Mouse (Mus musculus) midbrain, embryonic 10.5 days (tissue): ENCODE measurements around the gene Rab4a. TPM values are rescaled to one million over a fixed set of nuclear protein-coding genes. Genes with fewer than 3 reads are reported as not detected.

ENCODE experiments used
- DNase-seq: peaks from one replicate; pipeline ENCODE4 v3.0.0-alpha.2; 2017; ENCODE audit warnings: low spot score
- H3K27ac ChIP-seq: fragments of 300-500 bp; sonication (generic); replicated peaks from 2 replicates; pipeline ENCODE4 v1.5.1; 2016; ENCODE audit warnings: mild to moderate bottlenecking
- H3K27me3 ChIP-seq: fragments of 300-500 bp; sonication (generic); 2 replicates; pipeline ENCODE4 v1.6.1; 2016; ENCODE audit warnings: low read depth, mild to moderate bottlenecking; ENCODE audit not compliant: poor library complexity, severe bottlenecking
- H3K36me3 ChIP-seq: fragments of 300-500 bp; sonication (generic); 2 replicates; pipeline ENCODE4 v1.6.1; 2016; ENCODE audit warnings: mild to moderate bottlenecking, moderate library complexity
- H3K4me1 ChIP-seq: fragments of 300-500 bp; sonication (generic); 2 replicates; pipeline ENCODE4 v1.6.1; 2016
- H3K4me3 ChIP-seq: fragments of 300-500 bp; sonication (generic); 2 replicates; pipeline ENCODE4 v1.5.1; 2016; ENCODE audit warnings: mild to moderate bottlenecking, moderate library complexity
- H3K9me3 ChIP-seq: fragments of 300-500 bp; sonication (generic); replicated peaks from 2 replicates; pipeline ENCODE4 v1.6.1; 2016; ENCODE audit warnings: mild to moderate bottlenecking
- WGBS: fragments of 180-500 bp; shearing (Covaris S2); methylation state at CpG from one replicate; pipeline ENCODE4 v1.1.7; 2016; 5-methylcytosine and 5-hydroxymethylcytosine counted together
- polyA plus RNA-seq: library from polyadenylated mRNA; unstranded; fragments of >200 nt; fragmentation: Nextera tagmentation; extraction: Ambion mirVana; gene quantifications from 2 replicates; pipeline ENCODE4 v1.2.1, GENCODE M21; 2016

Gene Rab4a
- polyA plus RNA-seq, 1 experiment from 2014 or later = 67.6 TPM

DNA sequence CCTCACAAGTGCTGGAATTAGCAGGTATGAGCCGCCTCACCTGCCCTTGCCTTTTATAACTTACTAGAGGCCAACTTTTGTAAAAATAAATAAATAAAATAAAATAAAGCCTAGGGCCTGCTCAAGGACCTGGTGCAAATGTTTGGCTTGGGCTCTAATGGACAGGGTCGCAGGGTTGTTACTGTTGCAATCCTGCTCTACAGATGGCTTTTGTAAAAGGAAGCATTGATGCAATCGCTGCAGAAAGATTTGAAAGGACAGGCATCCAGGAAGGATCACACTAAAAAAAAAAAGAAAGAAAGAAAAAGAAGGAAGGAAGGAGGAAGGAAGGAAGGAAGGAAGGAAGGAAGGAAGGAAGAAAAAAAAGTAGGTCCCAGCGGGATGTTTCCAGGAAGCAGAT is 54.6 kb downstream of the Rab4a start:
- peaks cover 27% of the 10 kb centered on the region for H3K4me1 ChIP-seq
- peak overlapping the region; percentile 97 for H3K4me3 ChIP-seq
- H3K27me3 ChIP-seq = peaks cover 51% of the 10 kb centered on the region
- no peak overlapping the region for H3K27ac ChIP-seq
- no peaks in the 10 kb centered on the region for H3K36me3 ChIP-seq
- no peaks in the 10 kb centered on the region for H3K9me3 ChIP-seq
- DNase-seq = no peak
- 74% methylated on average over 4 of the region's 4 CpGs for WGBS

DNA sequence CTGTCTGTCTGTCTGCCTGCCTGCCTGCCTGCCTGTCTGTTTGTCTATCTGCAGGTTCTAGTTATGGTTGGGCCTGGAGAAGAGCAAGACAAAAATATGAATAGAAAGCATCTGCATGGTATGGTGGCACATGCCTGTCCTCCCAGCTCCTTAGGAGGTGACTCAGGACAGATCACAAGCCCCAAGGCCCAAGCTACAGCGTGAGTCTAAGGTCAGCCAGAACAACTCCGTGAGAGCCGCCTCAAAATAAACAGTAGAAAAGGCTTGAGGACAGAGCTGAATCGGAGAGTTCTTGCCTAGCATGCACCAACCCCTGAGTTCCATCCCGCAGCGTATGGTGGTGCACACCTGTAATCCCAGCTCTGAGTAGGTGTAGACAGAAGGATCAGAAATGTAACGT is 60.0 kb downstream of the Rab4a start:
- no peak overlapping the region for H3K27ac ChIP-seq
- H3K4me1 ChIP-seq = peaks cover 12% of the 10 kb centered on the region; the same call in 1 of the 2 replicates
- no peak for DNase-seq
- 85% methylated on average over 7 of the region's 7 CpGs for WGBS
- no peaks in the 10 kb centered on the region for H3K36me3 ChIP-seq
- H3K4me3 ChIP-seq = no peak overlapping the region
- no peaks in the 10 kb centered on the region for H3K9me3 ChIP-seq
- H3K27me3 ChIP-seq = peaks cover 43% of the 10 kb centered on the region

DNA sequence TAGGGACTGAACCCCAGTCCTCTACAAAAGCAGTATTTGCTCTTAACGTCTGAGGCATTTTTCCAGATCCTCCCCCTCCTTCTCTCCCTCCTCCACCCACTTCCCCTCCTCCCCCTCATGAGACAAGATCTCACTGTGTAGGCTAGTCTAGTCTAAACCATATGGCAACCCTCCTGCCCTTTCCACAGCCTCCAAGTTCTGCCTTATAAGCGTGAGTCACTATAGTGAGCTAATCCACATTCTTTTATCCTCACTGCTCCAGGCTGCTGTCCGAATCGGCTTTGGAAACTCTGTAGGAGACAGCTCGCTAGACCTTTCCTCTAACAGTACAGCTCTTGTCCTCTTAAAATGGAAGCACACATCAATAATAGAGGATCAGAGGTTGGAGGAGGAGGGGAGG is 61.2 kb downstream of the Rab4a start:
- Histone ChIP-seq H3K4me1 (peaks cover 12% of the 10 kb centered on the region; the same call in 1 of the 2 replicates), H3K4me3 (no peak overlapping the region), H3K27ac (no peak overlapping the region), H3K27me3 (peaks cover 32% of the 10 kb centered on the region), H3K36me3 (no peaks in the 10 kb centered on the region), H3K9me3 (no peaks in the 10 kb centered on the region)
- 33% methylated on average over 5 of the region's 5 CpGs for WGBS
- no peak for DNase-seq

DNA sequence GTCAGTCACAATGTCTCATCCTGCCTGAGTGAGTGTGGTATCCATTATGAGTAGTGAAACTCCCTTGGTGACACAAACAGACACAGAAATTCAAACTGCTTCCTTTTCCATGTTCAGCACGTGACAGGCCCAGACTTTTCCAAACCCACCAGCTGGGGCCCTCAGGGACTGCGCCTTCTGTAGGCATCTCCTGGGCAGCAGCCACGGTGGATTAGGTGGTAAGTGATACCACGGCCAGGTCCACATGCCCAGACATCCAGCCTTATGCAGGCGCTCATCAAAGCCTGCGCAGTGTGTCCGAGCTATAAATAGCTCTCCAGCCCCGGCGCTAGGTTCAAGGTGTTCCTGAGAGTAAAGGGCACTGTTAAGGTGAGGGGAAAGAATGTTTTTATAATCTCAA is 66.3 kb downstream of the Rab4a start:
- WGBS = 87% methylated on average over 9 of the region's 9 CpGs
- Histone ChIP-seq H3K4me1 (0 out of 2 replicates have a peak, but pooled peaks cover 2% of the 10 kb centered on the region), H3K36me3 (no peaks in the 10 kb centered on the region), H3K4me3 (no peak overlapping the region), H3K9me3 (no peaks in the 10 kb centered on the region), H3K27ac (no peak overlapping the region), H3K27me3 (no peaks in the 10 kb centered on the region)
- no peak for DNase-seq

DNA sequence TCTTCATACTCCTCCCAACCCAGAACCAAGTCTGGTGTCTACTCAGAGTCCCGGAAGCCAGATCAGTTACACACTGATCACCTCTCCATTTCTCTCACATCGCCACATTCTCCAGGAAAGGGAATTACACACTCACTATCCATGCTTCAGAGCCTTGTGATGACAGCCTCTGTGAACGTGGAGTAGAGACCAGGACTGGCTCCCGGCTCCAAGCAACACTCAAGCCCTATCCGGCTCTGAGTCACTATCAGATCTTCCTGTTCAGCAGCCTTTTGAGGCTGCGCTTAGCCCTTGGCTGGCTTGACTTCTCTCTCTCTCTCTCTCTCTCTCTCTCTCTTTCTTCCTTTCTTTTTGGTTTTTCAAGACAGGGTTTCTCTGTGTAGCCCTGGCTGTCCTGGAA is 67.6 kb downstream of the Rab4a start:
- no peaks in the 10 kb centered on the region for H3K4me1 ChIP-seq
- 87% methylated on average over 6 of the region's 6 CpGs for WGBS
- no peaks in the 10 kb centered on the region for H3K27me3 ChIP-seq
- no peaks in the 10 kb centered on the region for H3K36me3 ChIP-seq
- no peak overlapping the region for H3K4me3 ChIP-seq
- no peaks in the 10 kb centered on the region for H3K9me3 ChIP-seq
- H3K27ac ChIP-seq = no peak overlapping the region
- no peak for DNase-seq

DNA sequence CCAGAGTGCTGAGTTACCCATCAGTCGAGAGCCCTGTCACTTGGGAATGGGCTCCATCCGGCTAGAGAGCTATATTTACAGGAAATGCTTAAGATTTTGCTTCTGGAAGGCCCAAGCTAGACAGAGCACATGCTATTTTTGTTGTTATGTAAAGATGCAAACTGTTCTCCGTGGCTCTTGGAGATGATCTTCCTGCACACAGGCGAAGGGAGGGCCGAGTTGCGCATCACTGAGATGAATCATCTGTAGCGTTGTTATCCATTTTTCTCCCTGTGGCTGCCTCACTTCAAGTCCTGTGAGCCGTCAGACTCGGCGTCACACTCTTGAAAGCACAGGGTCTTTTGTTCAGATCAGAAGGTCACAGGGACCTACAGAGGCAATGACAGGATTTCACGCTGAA is 68.5 kb downstream of the Rab4a start:
- no peak overlapping the region for H3K27ac ChIP-seq
- WGBS = 82% methylated on average over 11 of the region's 11 CpGs
- H3K36me3 ChIP-seq = no peaks in the 10 kb centered on the region
- H3K4me3 ChIP-seq = no peak overlapping the region
- no peaks in the 10 kb centered on the region for H3K4me1 ChIP-seq
- H3K9me3 ChIP-seq = no peaks in the 10 kb centered on the region
- DNase-seq = no peak
- H3K27me3 ChIP-seq = no peaks in the 10 kb centered on the region

DNA sequence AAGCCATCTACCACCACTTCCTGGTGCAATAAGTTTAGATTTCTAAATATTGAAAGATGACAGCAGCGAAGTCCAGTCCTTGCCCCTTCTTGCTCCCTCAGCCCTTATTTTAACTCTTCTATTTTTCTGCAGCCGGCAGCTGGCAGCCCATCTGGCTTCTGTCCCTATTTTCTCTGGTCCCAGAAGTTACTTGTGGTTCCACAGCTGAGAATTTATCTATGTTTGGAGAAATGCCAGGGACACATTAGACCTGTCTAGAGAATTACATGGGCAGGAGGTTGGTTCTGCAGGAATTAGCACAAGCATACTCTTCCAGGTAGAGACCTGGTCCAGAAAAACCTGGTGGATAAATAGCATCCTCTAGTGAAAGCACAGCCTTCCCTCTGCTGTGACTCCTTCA is 72.1 kb downstream of the Rab4a start:
- Histone ChIP-seq H3K27ac (no peak overlapping the region), H3K4me1 (no peaks in the 10 kb centered on the region), H3K36me3 (no peaks in the 10 kb centered on the region), H3K27me3 (peaks cover 1% of the 10 kb centered on the region; the same call in 1 of the 2 replicates), H3K9me3 (no peaks in the 10 kb centered on the region), H3K4me3 (no peak overlapping the region)
- no peak for DNase-seq
- WGBS = 89% methylated on average over 2 of the region's 2 CpGs

DNA sequence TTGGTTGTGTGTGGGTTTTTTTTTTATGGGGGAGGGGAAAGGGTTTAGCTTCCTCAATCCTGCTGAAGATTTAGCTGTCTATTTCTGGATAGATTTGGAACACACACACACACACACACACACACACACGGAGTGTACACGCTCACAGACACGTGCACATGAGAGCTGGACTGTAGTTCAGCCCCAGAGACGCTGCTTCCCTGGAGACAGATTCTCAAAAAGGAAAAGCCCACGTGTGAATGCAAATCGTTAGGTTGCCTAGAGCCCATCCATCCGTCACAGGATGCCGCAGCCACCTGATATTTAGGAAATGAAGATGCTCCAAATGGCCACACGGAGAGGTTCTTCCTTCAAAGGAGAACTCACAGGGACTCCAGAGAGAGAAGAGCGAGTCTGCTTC is 74.5 kb downstream of the Rab4a start:
- Histone ChIP-seq H3K36me3 (no peaks in the 10 kb centered on the region), H3K27me3 (peaks cover 25% of the 10 kb centered on the region), H3K4me3 (no peak overlapping the region), H3K9me3 (no peaks in the 10 kb centered on the region), H3K27ac (no peak overlapping the region), H3K4me1 (peaks cover 14% of the 10 kb centered on the region)
- 75% methylated on average over 10 of the region's 10 CpGs for WGBS
- DNase-seq = no peak

DNA sequence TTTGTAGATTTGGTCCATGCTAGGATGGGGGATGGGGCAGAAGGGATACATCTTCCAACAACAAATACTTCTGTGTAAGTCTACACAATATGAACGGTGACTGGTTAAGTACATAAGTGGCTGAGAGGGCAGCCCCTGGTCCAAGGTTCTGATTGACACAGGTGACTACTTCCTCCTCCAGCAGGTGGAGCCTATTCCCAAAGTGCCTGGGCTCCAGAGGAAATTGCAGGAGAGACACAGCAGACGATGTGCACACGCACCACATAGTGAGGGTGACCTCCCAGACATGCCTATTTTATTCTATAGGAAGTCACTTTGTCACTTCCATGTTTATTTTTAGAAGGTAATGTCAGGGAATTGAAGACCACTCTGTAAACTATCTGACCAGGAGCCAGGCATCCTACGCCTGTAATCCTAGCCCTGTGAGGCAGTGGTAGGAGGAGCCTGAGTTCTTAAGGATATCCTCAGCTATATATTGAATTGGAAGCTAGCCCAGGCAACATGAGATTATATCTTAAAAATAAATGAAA is 75.1 kb downstream of the Rab4a start:
- Histone ChIP-seq H3K4me3 (no peak overlapping the region), H3K27ac (no peak overlapping the region), H3K9me3 (no peaks in the 10 kb centered on the region), H3K27me3 (peaks cover 31% of the 10 kb centered on the region), H3K4me1 (peaks cover 14% of the 10 kb centered on the region), H3K36me3 (no peaks in the 10 kb centered on the region)
- DNase-seq = no peak
- 60% methylated on average over 4 of the region's 4 CpGs for WGBS

DNA sequence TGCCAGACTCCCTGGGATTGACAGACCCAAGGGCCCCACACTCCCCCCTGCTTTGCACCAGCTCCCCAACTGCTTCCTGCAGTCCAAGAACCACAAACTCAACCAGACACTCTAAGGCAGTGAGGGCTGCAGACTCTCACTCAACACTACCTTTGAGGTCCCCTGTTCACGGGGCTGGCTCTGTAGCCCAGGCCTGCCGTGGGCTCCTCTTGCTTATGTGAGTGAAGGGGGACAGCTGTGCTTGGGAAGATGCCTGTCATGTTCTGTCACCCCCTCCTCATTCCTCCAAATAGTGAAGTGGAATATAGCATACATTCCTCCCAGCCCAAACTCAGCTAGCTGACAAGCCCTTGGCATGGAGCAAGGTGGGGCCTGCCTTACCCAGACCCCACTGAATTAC is 76.6 kb downstream of the Rab4a start:
- Histone ChIP-seq H3K27me3 (peaks cover 39% of the 10 kb centered on the region), H3K36me3 (no peaks in the 10 kb centered on the region), H3K4me1 (peaks cover 14% of the 10 kb centered on the region), H3K9me3 (no peaks in the 10 kb centered on the region), H3K4me3 (no peak overlapping the region), H3K27ac (no peak overlapping the region)
- DNase-seq = no peak
- 93% methylated on average over 2 of the region's 2 CpGs for WGBS

DNA sequence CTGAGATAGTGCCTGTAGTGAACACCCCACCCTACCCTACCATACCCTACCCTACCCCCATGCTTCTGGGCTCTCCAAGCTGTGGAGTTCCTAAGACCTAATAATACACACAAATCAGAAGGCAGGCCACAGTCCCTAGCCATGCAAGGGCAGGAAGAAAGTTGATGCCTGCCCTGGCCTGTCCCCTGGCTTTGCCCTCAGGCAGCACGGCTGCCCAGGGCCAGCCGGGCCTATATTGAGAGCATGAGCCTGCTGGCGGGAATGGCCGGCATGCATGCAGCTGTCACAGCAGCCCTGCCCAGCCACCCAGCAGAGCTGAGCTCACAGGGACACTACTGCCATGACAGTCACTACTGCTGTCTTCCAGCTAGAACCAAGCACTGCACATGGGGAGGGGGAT is 77.3 kb downstream of the Rab4a start:
- 78% methylated on average over 4 of the region's 4 CpGs for WGBS
- DNase-seq = no peak
- no peaks in the 10 kb centered on the region for H3K9me3 ChIP-seq
- H3K27me3 ChIP-seq = peaks cover 39% of the 10 kb centered on the region
- no peak overlapping the region for H3K27ac ChIP-seq
- H3K4me3 ChIP-seq = no peak overlapping the region
- no peaks in the 10 kb centered on the region for H3K36me3 ChIP-seq
- peaks cover 14% of the 10 kb centered on the region for H3K4me1 ChIP-seq

Other genes with a start within 250 kb of the Rab4a start
- 5.4 and 6.0 TPM in 2 replicates for gene Rhou, start 152.1 kb upstream of the Rab4a start, polyA plus RNA-seq
- gene Ccsap, start 54.2 kb downstream of the Rab4a start, polyA plus RNA-seq = 7.8 and 8.6 TPM in 2 replicates
- gene Acta1, start 88.8 kb downstream of the Rab4a start, polyA plus RNA-seq = 0.23 and 0.87 TPM in 2 replicates
- gene Nup133, start 143.3 kb downstream of the Rab4a start, polyA plus RNA-seq = 54.5 and 56.1 TPM in 2 replicates
- 18.5 and 19.3 TPM in 2 replicates for gene Abcb10, start 177.1 kb downstream of the Rab4a start, polyA plus RNA-seq
- gene Taf5l, start 215.4 kb downstream of the Rab4a start, polyA plus RNA-seq = 39.5 and 41.6 TPM in 2 replicates
- gene Urb2, start 215.5 kb downstream of the Rab4a start, polyA plus RNA-seq = 6.7 and 7.1 TPM in 2 replicates